Mouse (Mus musculus) G1E (cell line): ENCODE data around the gene Asb11.

Source experiments
- CTCF ChIP-seq: IDR thresholded peaks from 2 replicates; pipeline ENCODE4 v1.5.1; 2012; ENCODE audit warnings: low read depth, low read length, inconsistent platforms, mixed read lengths
- GATA1 ChIP-seq: IDR thresholded peaks from 2 replicates; pipeline ENCODE4 v1.6.1; 2012; ENCODE audit warnings: borderline replicate concordance, low read length, inconsistent platforms, mixed read lengths

- TF ChIP-seq CTCF (no peak), GATA1 (no peak)
Observed at GRCm38 (mm10) chrX:164431133-164431532, 5.7 kb upstream of the Asb11 start.
